Mouse (Mus musculus): ENCODE results near the gene Trpm7. TPM values are rescaled to one million over a fixed set of nuclear protein-coding genes. Genes with fewer than 3 reads are reported as not detected.

The Trpm7 gene
- polyA plus RNA-seq, 1 experiment from 2014 or later = 28.5 TPM

DNA sequence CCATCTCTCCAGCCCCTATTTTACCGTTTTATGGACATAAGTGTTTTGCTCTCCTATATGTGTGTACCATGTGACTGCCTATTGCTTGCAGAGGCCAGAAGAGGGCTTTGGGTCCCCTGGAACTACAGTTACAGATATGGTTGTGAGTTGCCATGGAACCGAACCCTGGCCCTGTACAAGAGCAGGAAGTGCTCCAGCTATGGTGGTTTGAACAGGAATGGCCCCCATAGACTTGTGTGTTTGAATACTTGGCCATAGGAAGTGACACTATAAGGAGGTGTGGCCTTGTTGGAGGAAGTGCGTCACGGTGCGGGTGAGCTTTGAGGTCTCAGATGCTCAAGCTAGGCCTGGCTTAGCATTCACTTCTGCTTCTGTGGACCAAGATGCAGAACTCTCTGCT is 103.8 kb downstream of the Trpm7 start:
- Histone ChIP-seq H3K9ac (replicated peaks) (no peak overlapping the region), H3K4me3 (replicated peaks) (no peak overlapping the region), H3K27me3 (replicated peaks) (no peaks in the 10 kb centered on the region), H3K4me2 (no peak overlapping the region), H3K36me3 (no peaks in the 10 kb centered on the region), H3K9me3 (replicated peaks) (no peaks in the 10 kb centered on the region), H3K4me1 (no peaks in the 10 kb centered on the region), H3K27ac (replicated peaks) (no peak overlapping the region)
- WGBS = 89% methylated on average over 5 of the region's 5 CpGs
- no peak for ATAC-seq (ENCODE audit: low FRiP score)

DNA sequence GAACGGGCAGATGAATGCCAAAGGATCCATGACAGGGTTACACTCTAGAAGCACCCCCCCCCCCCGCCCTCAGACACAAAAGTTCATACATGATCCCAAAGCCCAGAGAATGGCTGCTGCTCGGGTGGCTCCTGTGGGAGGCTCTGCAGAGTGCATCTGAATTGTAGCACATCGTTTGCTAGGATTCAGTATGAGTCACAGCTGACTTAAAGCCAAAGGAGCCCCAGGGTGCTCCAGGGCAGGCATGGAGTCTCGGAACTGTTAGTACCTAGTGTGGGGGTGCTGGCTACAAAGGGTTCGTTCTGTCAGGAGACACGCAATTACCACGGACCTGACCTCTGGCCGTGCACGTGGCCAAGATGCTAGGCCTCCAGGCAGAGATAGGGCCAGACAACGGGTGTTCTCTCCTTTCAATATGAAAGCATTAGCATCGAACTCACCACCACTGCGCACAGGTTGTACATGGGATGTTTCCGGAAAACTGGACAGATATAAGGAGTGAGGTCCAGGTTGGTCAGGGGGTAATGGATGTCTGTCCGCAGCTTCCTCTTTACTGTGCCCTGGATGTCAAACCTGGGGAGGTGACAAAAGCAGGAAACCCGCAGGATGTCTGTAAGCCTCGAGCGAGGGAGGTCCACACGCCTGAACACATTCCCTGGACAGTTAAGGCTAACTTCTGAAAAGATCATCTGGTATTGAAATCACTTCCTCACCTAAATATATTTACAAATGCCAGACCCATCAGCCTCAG is 106.4 kb downstream of the Trpm7 start:
- no peak overlapping the region for H3K27ac ChIP-seq (replicated peaks)
- WGBS = 81% methylated on average over 19 of the region's 19 CpGs
- no peak overlapping the region for H3K4me3 ChIP-seq (replicated peaks)

DNA sequence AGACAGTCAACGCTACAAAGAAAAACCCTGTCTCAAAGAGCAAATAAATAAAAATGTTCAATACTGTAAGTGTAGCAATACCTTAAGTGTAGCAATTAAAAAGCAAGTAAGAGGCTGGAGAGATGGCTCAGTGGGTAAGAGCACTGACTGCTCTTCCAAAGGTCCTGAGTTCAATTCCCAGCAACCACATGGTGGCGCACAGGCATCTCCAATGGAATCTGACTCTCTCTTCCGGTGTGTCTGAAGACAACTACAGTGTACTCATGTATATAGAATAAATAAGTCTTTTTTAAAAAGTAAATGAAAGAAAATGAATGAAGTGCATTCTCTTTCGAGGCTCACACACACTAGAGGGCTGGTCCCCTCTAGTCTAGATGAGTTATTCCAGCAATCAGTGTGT is 107.8 kb downstream of the Trpm7 start:
- Histone ChIP-seq H3K36me3 (peaks cover 7% of the 10 kb centered on the region; the same call in 1 of the 2 replicates), H3K27me3 (replicated peaks) (no peaks in the 10 kb centered on the region), H3K4me1 (0 out of 2 replicates have a peak, but pooled peaks cover 7% of the 10 kb centered on the region), H3K9me3 (replicated peaks) (no peaks in the 10 kb centered on the region), H3K27ac (replicated peaks) (no peak overlapping the region), H3K9ac (replicated peaks) (no peak overlapping the region), H3K4me2 (no peak overlapping the region), H3K4me3 (replicated peaks) (no peak overlapping the region)
- 83% methylated on average over 4 of the region's 4 CpGs for WGBS
- ATAC-seq (ENCODE audit: low FRiP score) = no peak

More for the DNA sequence above, 106.4 kb downstream of the Trpm7 start:
- no peaks in the 10 kb centered on the region for H3K27me3 ChIP-seq (replicated peaks)
- H3K9me3 ChIP-seq (replicated peaks) = no peaks in the 10 kb centered on the region
- no peaks in the 10 kb centered on the region for H3K36me3 ChIP-seq
- 0 out of 2 replicates have a peak, but pooled peaks cover 7% of the 10 kb centered on the region for H3K4me1 ChIP-seq
- H3K4me2 ChIP-seq = no peak overlapping the region
- ATAC-seq (ENCODE audit: low FRiP score) = no peak
- H3K9ac ChIP-seq (replicated peaks) = no peak overlapping the region

DNA sequence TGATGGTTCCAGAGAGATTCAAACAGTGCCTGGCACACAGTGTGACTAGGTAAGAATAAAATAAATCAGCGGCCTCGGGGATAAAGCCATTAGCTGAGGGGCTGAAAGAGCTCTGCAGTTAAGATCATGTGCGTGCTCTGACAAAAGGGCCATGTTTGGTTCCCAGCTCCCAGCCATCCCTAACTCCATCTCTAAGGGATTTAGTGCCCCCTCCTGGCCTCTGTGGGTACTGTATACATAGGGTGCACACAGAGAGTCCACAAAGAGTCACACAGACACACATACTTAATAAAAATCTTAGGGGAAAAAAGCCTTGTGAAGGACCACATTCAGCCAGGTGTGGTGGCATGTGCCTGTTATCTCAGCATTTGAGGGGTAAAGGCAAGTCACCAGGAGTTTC is 108.4 kb downstream of the Trpm7 start:
- Histone ChIP-seq H3K4me2 (no peak overlapping the region), H3K9me3 (replicated peaks) (no peaks in the 10 kb centered on the region), H3K27me3 (replicated peaks) (no peaks in the 10 kb centered on the region), H3K9ac (replicated peaks) (no peak overlapping the region), H3K27ac (replicated peaks) (no peak overlapping the region), H3K4me3 (replicated peaks) (no peak overlapping the region), H3K4me1 (0 out of 2 replicates have a peak, but pooled peaks cover 7% of the 10 kb centered on the region), H3K36me3 (peaks cover 10% of the 10 kb centered on the region)
- ATAC-seq (ENCODE audit: low FRiP score) = no peak
- WGBS = 94% methylated on average over 3 of the region's 3 CpGs

DNA sequence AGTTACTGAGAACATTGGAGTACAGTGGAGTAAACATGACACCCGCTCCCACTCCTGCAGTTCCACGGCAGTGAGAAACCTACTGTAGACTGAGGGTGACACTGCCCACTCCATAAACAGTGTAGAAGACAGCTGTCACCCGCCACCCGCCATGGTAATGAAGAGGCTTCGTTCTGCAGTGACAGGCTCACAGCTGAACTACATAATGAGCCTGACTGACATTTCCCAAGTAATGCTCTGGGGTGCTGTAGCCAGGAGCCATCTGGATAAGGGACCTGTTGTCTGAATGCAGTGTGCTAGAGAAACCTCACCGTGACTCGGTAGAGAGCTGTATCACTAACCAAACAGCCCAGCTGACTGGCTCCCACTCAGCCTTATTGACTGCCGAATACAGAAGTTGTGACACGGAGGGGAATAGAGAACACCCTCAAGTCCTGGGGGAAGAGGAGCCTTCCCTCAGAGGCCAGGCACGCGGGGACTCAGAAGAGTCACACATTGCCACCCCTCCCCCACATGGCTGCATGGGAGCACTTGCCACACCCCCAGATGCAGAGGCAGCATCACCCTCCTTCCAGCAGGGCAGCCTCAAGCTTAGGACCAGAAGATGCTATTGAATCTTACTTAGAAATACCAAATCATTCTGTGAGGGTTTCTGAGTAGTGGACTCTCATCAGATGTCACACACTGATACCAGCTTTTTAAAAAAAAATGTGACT is 110.0 kb downstream of the Trpm7 start:
- 27% methylated on average over 11 of the region's 11 CpGs for WGBS
- Histone ChIP-seq H3K4me2 (peak overlapping the region; percentile 35; the same call in 1 of the 2 replicates), H3K36me3 (peaks cover 26% of the 10 kb centered on the region), H3K9ac (replicated peaks) (no peak overlapping the region), H3K27me3 (replicated peaks) (no peaks in the 10 kb centered on the region), H3K9me3 (replicated peaks) (no peaks in the 10 kb centered on the region), H3K4me3 (replicated peaks) (no peak overlapping the region), H3K27ac (replicated peaks) (no peak overlapping the region), H3K4me1 (0 out of 2 replicates have a peak, but pooled peaks cover 7% of the 10 kb centered on the region)
- ATAC-seq (ENCODE audit: low FRiP score) = peak; percentile 77

DNA sequence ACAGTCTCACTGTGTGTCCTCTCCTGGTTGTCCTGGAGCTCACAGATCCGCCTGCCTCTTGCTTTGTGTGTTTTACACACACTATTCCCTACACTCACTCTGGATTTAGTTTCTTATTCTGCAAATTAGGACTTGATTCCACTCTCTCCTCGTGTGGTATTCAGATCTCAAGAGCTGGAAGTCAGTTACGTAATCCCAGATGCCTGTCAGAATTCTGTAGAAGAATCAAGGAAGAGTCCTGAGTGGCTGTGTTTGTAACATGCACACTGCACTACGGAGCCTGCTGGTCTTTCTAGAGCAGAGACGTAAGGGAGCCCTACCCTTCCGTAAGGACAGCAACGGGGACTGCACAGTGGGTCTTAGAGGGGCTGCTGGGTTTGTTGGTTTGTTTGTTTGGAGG is 116.7 kb downstream of the Trpm7 start:
- Histone ChIP-seq H3K36me3 (peaks cover 86% of the 10 kb centered on the region), H3K9ac (replicated peaks) (no peak overlapping the region)
- ATAC-seq (ENCODE audit: low FRiP score) = no peak

DNA sequence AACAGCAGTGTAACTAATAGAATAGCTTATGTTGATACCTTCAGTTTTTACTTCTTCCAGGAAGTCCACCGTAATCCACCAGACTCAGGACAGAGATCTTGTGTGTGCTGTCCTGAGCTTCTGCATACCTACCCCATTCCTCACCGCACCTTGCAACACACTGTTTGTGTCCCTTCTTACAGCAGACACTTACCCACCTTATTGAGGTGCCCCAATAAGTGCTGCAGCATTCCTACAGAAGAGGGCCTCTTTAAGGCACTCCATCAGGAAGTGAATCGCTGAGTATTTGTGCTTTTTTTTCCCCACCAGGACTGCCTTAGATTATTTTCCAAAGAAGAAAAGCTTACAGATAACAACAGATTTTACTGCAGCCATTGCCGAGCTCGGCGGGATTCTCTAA is 120.4 kb downstream of the Trpm7 start:
- no peak overlapping the region for H3K9ac ChIP-seq (replicated peaks)
- no peaks in the 10 kb centered on the region for H3K9me3 ChIP-seq (replicated peaks)
- no peak overlapping the region for H3K4me3 ChIP-seq (replicated peaks)
- peaks cover 85% of the 10 kb centered on the region for H3K36me3 ChIP-seq
- H3K27me3 ChIP-seq (replicated peaks) = no peaks in the 10 kb centered on the region
- no peak overlapping the region for H3K27ac ChIP-seq (replicated peaks)
- no peak for ATAC-seq (ENCODE audit: low FRiP score)
- H3K4me1 ChIP-seq = no peaks in the 10 kb centered on the region
- WGBS = 95% methylated on average over 6 of the region's 6 CpGs
- no peak overlapping the region for H3K4me2 ChIP-seq

More for the DNA sequence above, 116.7 kb downstream of the Trpm7 start:
- no peak overlapping the region for H3K4me3 ChIP-seq (replicated peaks)
- no peak overlapping the region for H3K4me2 ChIP-seq
- H3K27ac ChIP-seq (replicated peaks) = no peak overlapping the region
- 95% methylated on average over 7 of the region's 7 CpGs for WGBS
- no peaks in the 10 kb centered on the region for H3K9me3 ChIP-seq (replicated peaks)
- no peaks in the 10 kb centered on the region for H3K27me3 ChIP-seq (replicated peaks)
- no peaks in the 10 kb centered on the region for H3K4me1 ChIP-seq

DNA sequence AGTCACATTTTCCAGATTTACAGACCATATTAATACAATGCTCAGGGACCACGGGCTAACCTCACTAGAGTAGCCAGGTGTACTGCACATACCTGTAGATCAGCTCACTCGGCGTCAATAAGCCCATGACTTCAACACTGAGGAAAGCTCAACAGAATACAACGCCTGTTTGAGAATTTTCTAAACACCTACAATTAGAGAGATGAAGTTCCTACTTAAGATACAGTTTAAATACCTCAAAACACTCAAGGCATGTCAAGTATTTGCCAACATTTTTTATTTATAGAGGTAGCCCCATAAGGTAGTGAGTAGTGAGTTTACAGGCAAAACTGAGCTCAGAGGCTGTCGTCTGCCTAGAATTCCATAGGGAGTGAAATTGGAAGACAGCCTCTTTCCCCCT is 132.6 kb downstream of the Trpm7 start:
- H3K9ac ChIP-seq (replicated peaks) = no peak overlapping the region
- no peak overlapping the region for H3K4me3 ChIP-seq (replicated peaks)
- H3K4me2 ChIP-seq = no peak overlapping the region
- H3K4me1 ChIP-seq = no peaks in the 10 kb centered on the region
- ATAC-seq (ENCODE audit: low FRiP score) = no peak
- 89% methylated on average over 5 of the region's 5 CpGs for WGBS
- no peak overlapping the region for H3K27ac ChIP-seq (replicated peaks)
- no peaks in the 10 kb centered on the region for H3K27me3 ChIP-seq (replicated peaks)
- no peaks in the 10 kb centered on the region for H3K9me3 ChIP-seq (replicated peaks)
- H3K36me3 ChIP-seq = peaks cover 64% of the 10 kb centered on the region

Small RNA genes within 50 kb of the gene (microRNA-seq; reads per million reads assigned to microRNA genes)
- not detected for gene Mir3473g

Other genes starting within 250 kb of the Trpm7 start
- gene Gabpb1, start 199.9 kb downstream of the Trpm7 start, polyA plus RNA-seq (2015; fragmentation: Nextera tagmentation; extraction: Ambion mirVana) = 36.0 and 37.1 TPM in 2 replicates
- 30.1 and 33.2 TPM in 2 replicates for gene Usp8, start 168.9 kb downstream of the Trpm7 start, polyA plus RNA-seq (2015; fragmentation: Nextera tagmentation; extraction: Ambion mirVana)
- 2.1 and 2.6 TPM in 2 replicates for gene Usp50, start 92.8 kb downstream of the Trpm7 start, polyA plus RNA-seq (2015; fragmentation: Nextera tagmentation; extraction: Ambion mirVana)
- gene Sppl2a, start 57.0 kb upstream of the Trpm7 start, polyA plus RNA-seq (2015; fragmentation: Nextera tagmentation; extraction: Ambion mirVana) = 30.7 and 44.1 TPM in 2 replicates
- 11.4 and 11.8 TPM in 2 replicates for gene Ap4e1, start 132.5 kb upstream of the Trpm7 start, polyA plus RNA-seq (2015; fragmentation: Nextera tagmentation; extraction: Ambion mirVana)
- gene Blvra, start 194.4 kb upstream of the Trpm7 start, polyA plus RNA-seq (2015; fragmentation: Nextera tagmentation; extraction: Ambion mirVana) = 34.4 and 40.9 TPM in 2 replicates

Measured in neural tube, embryonic 15.5 days (tissue).